Mouse (Mus musculus) kidney, adult 2 months (tissue): ENCODE data around the gene Cntrl. TPM values are rescaled to one million over a fixed set of nuclear protein-coding genes. Genes with fewer than 3 reads are reported as not detected.

Source experiments
- DNase-seq: peaks from one replicate; pipeline ENCODE4 v3.0.0; 2021
- H3K27ac ChIP-seq: fragments of 200-500 bp; 2 replicates; pipeline ENCODE4 v1.5.1; 2012; ENCODE audit warnings: low read depth, low read length, control low read depth, inconsistent platforms; ENCODE audit not compliant: insufficient read depth
- H3K27me3 ChIP-seq: fragments of 200-500 bp; replicated peaks from 2 replicates; pipeline ENCODE4 v1.6.1; 2012; ENCODE audit warnings: mild to moderate bottlenecking, moderate library complexity, low read length, inconsistent platforms; ENCODE audit not compliant: control insufficient read depth, insufficient read depth
- H3K36me3 ChIP-seq: fragments of 200-500 bp; 2 replicates; pipeline ENCODE4 v1.6.1; 2012; ENCODE audit warnings: mild to moderate bottlenecking, moderate library complexity, low read length, inconsistent platforms; ENCODE audit not compliant: control insufficient read depth, insufficient read depth
- H3K4me1 ChIP-seq: fragments of 200-500 bp; 2 replicates; pipeline ENCODE4 v1.6.1; 2011; ENCODE audit warnings: low read length; ENCODE audit not compliant: control insufficient read depth, insufficient read depth
- H3K4me3 ChIP-seq: fragments of 200-500 bp; 2 replicates; pipeline ENCODE4 v1.5.1; 2011; ENCODE audit warnings: mild to moderate bottlenecking, low read depth, low read length, control low read depth; ENCODE audit not compliant: insufficient read depth
- CTCF ChIP-seq: fragments of 200-500 bp; conservative IDR thresholded peaks from 2 replicates; pipeline ENCODE4 v1.5.1; 2011; ENCODE audit warnings: low read depth, mild to moderate bottlenecking, control low read depth, low read length, moderate library complexity, mixed read lengths; ENCODE audit not compliant: insufficient read depth, insufficient read length
- POLR2A ChIP-seq: fragments of 200-500 bp; IDR thresholded peaks from one replicate; pipeline ENCODE4 v1.6.1; 2011; ENCODE audit warnings: low read depth, low read length, control low read depth
- WGBS: fragments of 180-500 bp; shearing (Covaris S2); methylation state at CpG from one replicate; pipeline ENCODE4 v1.1.7; 2018; 5-methylcytosine and 5-hydroxymethylcytosine counted together
- polyA plus RNA-seq: library from polyadenylated mRNA; depleted of rRNA; stranded (reverse); fragments of >200 nt; gene quantifications from 2 replicates; pipeline ENCODE4 v1.2.3, GENCODE M21; 2012

The Cntrl gene
- polyA plus RNA-seq, 1 experiment = 7.2 TPM

- DNase-seq = no peak
- Histone ChIP-seq H3K27ac (no peak overlapping the region), H3K4me1 (peaks cover 15% of the 10 kb centered on the region), H3K27me3 (no peaks in the 10 kb centered on the region), H3K4me3 (no peak overlapping the region), H3K36me3 (peaks cover 2% of the 10 kb centered on the region)
- no peak for TF ChIP-seq POLR2A
- TF ChIP-seq CTCF = no peak
- 80% methylated on average over 5 of the region's 5 CpGs for WGBS
These were observed 64.4 kb downstream of the Cntrl start for GRCm38 (mm10) chr2:35173666-35174065.

- Histone ChIP-seq H3K27ac (no peak overlapping the region), H3K4me3 (no peak overlapping the region), H3K27me3 (no peaks in the 10 kb centered on the region), H3K4me1 (peaks cover 15% of the 10 kb centered on the region), H3K36me3 (peaks cover 2% of the 10 kb centered on the region)
- TF ChIP-seq CTCF = no peak
- TF ChIP-seq POLR2A = no peak
- 22% methylated on average over 5 of the region's 5 CpGs for WGBS
- no peak for DNase-seq
These were observed 64.8 kb downstream of the Cntrl start for GRCm38 (mm10) chr2:35174100-35174499.

DNA sequence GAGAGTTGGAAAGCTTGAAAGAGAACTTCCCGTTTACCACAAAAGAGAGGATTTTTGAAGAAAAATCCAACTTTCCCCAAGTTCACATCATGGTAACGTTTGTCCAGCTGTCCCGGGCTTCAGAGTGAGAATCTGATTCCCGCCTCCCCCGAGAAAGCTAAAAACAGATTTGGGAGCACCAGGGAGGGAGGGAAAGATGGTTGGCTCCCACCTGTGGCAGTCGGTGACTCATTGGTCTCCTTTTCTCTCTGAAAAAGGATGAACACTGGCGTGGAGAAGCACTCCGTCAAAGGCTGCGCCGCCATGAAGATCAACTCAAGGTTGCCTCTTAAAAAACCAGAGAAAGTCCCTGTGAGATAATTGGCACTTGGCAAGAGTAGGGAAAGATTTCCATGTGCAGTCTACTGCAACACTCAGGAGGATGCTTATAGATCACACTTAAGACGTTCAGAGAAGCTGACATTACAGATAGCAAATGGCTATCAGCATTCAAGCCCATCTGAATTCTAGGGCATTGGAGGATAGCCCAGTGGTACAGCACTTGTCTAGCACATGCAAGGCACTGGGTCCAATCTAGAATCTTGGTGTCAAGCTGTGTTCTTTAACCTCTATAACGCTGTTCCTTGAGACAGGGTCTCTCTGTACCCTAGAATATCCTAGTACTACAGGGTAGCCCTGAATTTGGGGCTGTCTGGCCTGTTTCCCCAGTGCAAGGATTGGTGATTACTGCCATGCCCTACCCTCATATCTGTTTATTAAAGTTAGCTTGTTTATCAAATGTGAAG, 66.2 kb downstream of the Cntrl start:
- no peak overlapping the region for H3K4me3 ChIP-seq
- DNase-seq = no peak
- H3K27ac ChIP-seq = no peak overlapping the region
- TF ChIP-seq CTCF (no peak), POLR2A (no peak)
- H3K27me3 ChIP-seq = no peaks in the 10 kb centered on the region
- WGBS = 90% methylated on average over 12 of the region's 12 CpGs
- H3K4me1 ChIP-seq = peaks cover 15% of the 10 kb centered on the region
- H3K36me3 ChIP-seq = peaks cover 4% of the 10 kb centered on the region

DNA sequence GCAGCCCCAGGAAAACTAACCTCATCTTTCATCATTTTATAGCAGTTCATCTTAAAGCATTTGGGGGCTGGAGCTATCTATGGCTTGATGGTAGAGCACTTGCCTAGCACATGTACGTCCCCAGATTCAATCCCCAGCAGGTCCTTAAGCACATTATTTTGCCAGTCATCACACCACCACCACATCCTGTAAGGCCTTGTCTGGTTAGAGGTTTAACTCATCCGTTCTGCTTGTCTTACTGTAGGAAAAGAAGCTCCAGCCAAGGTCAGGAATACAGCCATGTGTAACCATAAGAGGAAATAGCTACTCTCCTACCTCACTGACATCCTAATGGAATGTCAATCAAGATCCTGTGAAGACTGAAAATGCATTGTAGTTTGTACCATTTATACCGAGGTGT, 68.9 kb downstream of the Cntrl start:
- Histone ChIP-seq H3K4me1 (no peaks in the 10 kb centered on the region), H3K36me3 (peaks cover 12% of the 10 kb centered on the region), H3K27ac (no peak overlapping the region), H3K4me3 (no peak overlapping the region), H3K27me3 (no peaks in the 10 kb centered on the region)
- 70% methylated on average over 3 of the region's 3 CpGs for WGBS
- TF ChIP-seq POLR2A (no peak), CTCF (no peak)
- no peak for DNase-seq

GRCm38 (mm10) chr2:35183115-35183673, 73.9 kb downstream of the Cntrl start:
- Histone ChIP-seq H3K27ac (no peak overlapping the region), H3K4me1 (no peaks in the 10 kb centered on the region), H3K27me3 (no peaks in the 10 kb centered on the region), H3K4me3 (no peak overlapping the region), H3K36me3 (peaks cover 19% of the 10 kb centered on the region)
- WGBS = 80% methylated on average over 6 of the region's 6 CpGs
- TF ChIP-seq POLR2A (no peak), CTCF (no peak)
- DNase-seq = no peak

DNA sequence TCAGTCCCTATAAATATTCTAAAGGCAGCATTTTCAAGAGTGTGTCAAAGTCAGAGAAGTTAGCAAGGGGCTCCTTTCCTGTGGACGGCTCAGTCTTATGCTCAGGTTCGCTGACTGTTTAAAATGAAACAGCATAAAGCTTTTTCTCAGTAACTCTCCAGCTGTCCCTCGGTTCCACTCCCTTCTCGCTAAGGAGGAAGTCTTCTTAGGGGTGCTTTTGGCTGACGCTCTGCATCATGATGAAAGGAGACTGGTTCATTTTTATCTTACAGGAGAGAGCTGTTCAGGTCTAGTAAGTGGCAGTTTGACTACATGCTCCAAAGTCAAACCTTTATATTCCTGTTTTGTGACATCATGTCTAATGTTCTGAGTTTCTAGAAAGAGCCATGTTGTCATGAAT, 79.6 kb downstream of the Cntrl start:
- Histone ChIP-seq H3K27ac (no peak overlapping the region), H3K36me3 (peaks cover 9% of the 10 kb centered on the region; the same call in 1 of the 2 replicates)
- 70% methylated on average over 5 of the region's 5 CpGs for WGBS

GRCm38 (mm10) chr2:35193976-35194375, 84.7 kb downstream of the Cntrl start:
- Histone ChIP-seq H3K4me1 (peaks cover 19% of the 10 kb centered on the region; the same call in 1 of the 2 replicates), H3K27me3 (no peaks in the 10 kb centered on the region), H3K27ac (0 out of 2 replicates have a peak overlapping the region, but pooled peaks have one; percentile 23), H3K4me3 (no peak overlapping the region), H3K36me3 (no peaks in the 10 kb centered on the region)
- TF ChIP-seq CTCF = no peak
- TF ChIP-seq POLR2A = no peak
- no peak for DNase-seq
- WGBS = 83% methylated on average over 1 of the region's 1 CpGs

More for the DNA sequence above, 79.6 kb downstream of the Cntrl start:
- TF ChIP-seq CTCF = no peak
- no peak for TF ChIP-seq POLR2A
- Histone ChIP-seq H3K27me3 (no peaks in the 10 kb centered on the region), H3K4me1 (peaks cover 1% of the 10 kb centered on the region; the same call in 1 of the 2 replicates), H3K4me3 (no peak overlapping the region)
- DNase-seq = no peak
